Mouse (Mus musculus) CH12.LX (cell line): Measurements from ENCODE around the gene Col24a1.

Experiments
- CHD2 ChIP-seq: IDR thresholded peaks from 2 replicates; pipeline ENCODE4 v1.6.1; 2011; ENCODE audit warnings: low read length, improper control_type of control experiment
- CTCF ChIP-seq, 2 experiments: IDR thresholded peaks in 1 of 2; conservative IDR thresholded peaks in 1 of 2; 2 replicates each; pipeline ENCODE4 v1.5.1; 2011 to 2012; ENCODE audit warnings: low read depth in 2 of 2, low read length in 2 of 2, improper control_type of control experiment in 1 of 2, inconsistent platforms in 1 of 2, mild to moderate bottlenecking in 1 of 2, moderate library complexity in 1 of 2
- E2F4 ChIP-seq: IDR thresholded peaks from 2 replicates; pipeline ENCODE4 v1.6.1; 2011; ENCODE audit warnings: low read depth, low read length, improper control_type of control experiment; ENCODE audit not compliant: insufficient replicate concordance
- EP300 ChIP-seq: IDR thresholded peaks from 2 replicates; pipeline ENCODE4 v1.6.1; 2011; ENCODE audit warnings: low read length, improper control_type of control experiment
- MAFK ChIP-seq: IDR thresholded peaks from 2 replicates; pipeline ENCODE4 v1.6.1; 2011; ENCODE audit warnings: low read length, improper control_type of control experiment; ENCODE audit not compliant: insufficient replicate concordance
- MAX ChIP-seq: IDR thresholded peaks from 2 replicates; pipeline ENCODE4 v1.6.1; 2011; ENCODE audit warnings: low read length, improper control_type of control experiment
- MAZ ChIP-seq: IDR thresholded peaks from 2 replicates; pipeline ENCODE4 v1.6.1; 2012; ENCODE audit warnings: low read depth, mild to moderate bottlenecking, inconsistent platforms, low read length, improper control_type of control experiment, moderate library complexity
- MXI1 ChIP-seq: IDR thresholded peaks from 2 replicates; pipeline ENCODE4 v1.6.1; 2011; ENCODE audit warnings: mild to moderate bottlenecking, low read depth, low read length, improper control_type of control experiment
- MYC ChIP-seq: IDR thresholded peaks from 2 replicates; pipeline ENCODE4 v1.6.1; 2011; ENCODE audit warnings: low read depth, mild to moderate bottlenecking, improper control_type of control experiment, low read length
- NRF1 ChIP-seq: IDR thresholded peaks from 2 replicates; pipeline ENCODE4 v1.6.1; 2014; ENCODE audit warnings: low read depth, mild to moderate bottlenecking, inconsistent platforms, low read length, improper control_type of control experiment, moderate library complexity
- POLR2A ChIP-seq: IDR thresholded peaks from 2 replicates; pipeline ENCODE4 v1.6.1; 2011; ENCODE audit warnings: low read depth, mild to moderate bottlenecking, improper control_type of control experiment, low read length
- ZC3H11A ChIP-seq: IDR thresholded peaks from 2 replicates; pipeline ENCODE4 v1.6.1; 2012; ENCODE audit warnings: low read depth, mild to moderate bottlenecking, inconsistent platforms, low read length, improper control_type of control experiment
- ZKSCAN1 ChIP-seq: IDR thresholded peaks from 2 replicates; pipeline ENCODE4 v1.6.1; 2012; ENCODE audit warnings: low read depth, inconsistent platforms, low read length, improper control_type of control experiment, borderline replicate concordance
- ZNF384 ChIP-seq: IDR thresholded peaks from 2 replicates; pipeline ENCODE4 v1.6.1; 2012; ENCODE audit warnings: low read depth, low read length, improper control_type of control experiment, inconsistent platforms

DNA sequence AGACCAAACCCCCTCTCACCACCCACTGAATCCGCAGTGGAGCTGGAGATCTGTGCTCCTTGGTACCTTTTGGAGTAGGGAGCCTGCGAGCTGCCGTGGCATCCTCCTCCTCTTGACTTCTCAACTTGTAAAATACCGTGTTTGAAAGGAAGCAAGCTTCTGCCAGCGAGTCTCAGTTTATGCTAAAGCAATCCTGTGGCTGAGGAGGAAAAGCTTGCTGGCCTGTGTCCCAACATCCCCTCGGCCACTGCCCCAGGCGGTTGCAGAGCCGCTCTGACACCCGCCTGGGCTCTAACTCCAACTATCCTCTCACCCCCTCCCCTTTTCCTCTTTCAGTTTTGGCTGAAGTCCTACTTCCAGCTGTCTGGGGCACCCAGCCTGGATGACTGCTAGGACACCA lies 935 bp downstream of the Col24a1 start:
- TF ChIP-seq EP300 (no peak), MAZ (no peak), POLR2A (no peak), E2F4 (no peak), MYC (no peak), NRF1 (no peak), MAX (no peak), CHD2 (no peak), MXI1 (no peak), MAFK (no peak), ZC3H11A (no peak), CTCF (conservative IDR thresholded peaks at IDR 0.05 in 1 of 2, IDR thresholded peaks at IDR 0.05 in 1 of 2; ENCODE audit: low read depth in 2 of 2, low read length in 2 of 2) (no peak), ZKSCAN1 (no peak), ZNF384 (no peak)
